Mouse (Mus musculus): ENCODE measurements around the gene Slc25a19.

The Slc25a19 gene

DNA sequence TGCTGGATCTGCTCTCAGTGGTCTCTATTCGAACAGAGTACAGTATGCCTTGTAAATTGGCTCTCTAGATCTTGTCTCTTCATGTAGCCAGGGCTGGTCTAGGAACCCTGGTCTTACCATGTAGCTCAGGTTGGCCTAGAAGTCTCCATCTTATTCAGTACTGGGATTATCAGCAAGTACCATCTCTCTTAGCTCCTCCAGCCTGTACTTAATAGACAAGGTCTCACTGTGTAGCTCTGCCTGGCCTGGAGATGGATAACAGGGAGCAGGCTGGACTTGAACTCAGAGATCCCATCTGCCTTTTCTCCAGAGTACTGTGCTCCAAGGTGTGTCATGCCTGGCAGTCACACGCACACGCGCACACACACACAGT, 13.6 kb upstream of the Slc25a19 start:
- in situ Hi-C loops (cut with MboI; ENCODE audit: low sequenced_read_pairs), result no loop called here

DNA sequence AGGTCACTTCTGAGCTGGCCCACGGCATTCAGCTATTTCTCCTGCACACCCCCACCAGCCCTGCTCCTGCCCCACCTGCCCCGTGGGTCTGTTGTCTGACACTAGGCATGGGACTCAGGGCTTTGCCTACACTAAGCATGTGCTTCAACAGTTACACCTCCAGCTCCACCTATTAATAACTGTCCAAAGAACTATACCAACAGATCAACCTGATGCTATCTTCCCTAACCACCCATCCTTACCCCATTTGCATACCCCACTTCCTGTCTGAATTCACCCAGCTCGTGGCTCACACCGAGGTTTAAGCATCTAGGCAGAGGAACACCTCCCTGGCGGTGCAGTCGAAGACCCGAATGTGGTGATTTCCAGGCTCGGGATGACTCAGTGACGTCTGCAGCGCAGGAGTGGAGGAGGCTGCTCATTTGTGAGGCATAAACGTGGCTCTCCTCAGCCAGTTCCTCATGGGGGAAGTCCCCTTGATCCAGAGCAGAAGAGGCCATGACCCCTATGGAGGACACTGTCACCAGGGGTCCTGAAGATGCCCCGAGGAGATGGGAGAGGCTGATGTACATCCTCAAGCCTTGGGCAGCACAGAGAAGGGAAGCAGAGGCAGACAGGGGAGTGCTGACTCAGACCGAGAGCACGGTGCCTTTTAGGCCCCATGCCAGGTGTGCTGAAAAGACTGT, 13.0 kb upstream of the Slc25a19 start:
- in situ Hi-C loops (cut with MboI; ENCODE audit: low sequenced_read_pairs), result no loop called here

DNA sequence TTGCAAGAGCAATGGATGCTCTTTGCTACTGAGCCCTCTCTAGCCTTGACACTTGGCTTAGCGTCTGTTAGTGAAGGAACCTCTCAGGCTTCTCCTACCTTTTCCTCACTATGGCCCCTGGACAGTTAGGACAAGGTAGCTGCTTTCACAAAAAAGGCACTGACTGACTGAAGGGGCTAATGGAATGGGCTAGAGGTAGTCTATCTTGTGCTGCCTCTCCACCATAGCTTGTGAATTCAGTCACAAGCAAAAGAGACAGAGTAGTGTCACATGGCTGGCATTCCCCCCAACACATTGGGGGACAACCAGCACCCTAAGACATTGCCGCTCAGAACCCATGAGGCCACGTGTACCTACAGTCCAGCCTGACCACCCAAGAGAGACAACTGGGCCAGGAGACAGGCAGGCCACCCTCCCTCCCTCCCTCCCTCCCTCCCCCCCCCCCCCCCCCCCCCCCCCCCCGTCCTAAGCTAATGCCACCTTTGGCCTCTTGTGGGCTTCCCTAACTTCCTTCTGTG, 12.3 kb upstream of the Slc25a19 start:
- in situ Hi-C loops (cut with MboI; ENCODE audit: low sequenced_read_pairs), result no loop called here

DNA sequence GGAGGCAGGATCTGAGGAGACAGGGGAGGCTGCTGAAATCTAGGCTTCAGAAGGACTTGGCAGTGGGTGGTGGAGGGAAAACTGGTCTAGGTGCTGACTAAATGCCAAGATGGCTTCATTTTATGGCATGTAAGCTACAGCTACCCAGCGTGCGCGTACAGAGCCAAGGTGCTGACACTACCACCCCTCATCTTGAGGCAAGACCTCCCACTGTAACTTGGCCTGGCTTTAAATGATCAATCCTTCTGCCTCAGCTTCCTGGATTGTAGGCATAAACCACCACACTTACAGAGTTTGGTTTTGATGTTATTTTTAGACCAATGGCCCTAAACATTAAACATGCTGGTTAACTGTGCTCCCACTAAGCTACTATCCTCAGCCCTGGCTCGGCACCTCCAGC, 11.4 kb upstream of the Slc25a19 start:
- in situ Hi-C loops (cut with MboI; ENCODE audit: low sequenced_read_pairs), result no loop called here

DNA sequence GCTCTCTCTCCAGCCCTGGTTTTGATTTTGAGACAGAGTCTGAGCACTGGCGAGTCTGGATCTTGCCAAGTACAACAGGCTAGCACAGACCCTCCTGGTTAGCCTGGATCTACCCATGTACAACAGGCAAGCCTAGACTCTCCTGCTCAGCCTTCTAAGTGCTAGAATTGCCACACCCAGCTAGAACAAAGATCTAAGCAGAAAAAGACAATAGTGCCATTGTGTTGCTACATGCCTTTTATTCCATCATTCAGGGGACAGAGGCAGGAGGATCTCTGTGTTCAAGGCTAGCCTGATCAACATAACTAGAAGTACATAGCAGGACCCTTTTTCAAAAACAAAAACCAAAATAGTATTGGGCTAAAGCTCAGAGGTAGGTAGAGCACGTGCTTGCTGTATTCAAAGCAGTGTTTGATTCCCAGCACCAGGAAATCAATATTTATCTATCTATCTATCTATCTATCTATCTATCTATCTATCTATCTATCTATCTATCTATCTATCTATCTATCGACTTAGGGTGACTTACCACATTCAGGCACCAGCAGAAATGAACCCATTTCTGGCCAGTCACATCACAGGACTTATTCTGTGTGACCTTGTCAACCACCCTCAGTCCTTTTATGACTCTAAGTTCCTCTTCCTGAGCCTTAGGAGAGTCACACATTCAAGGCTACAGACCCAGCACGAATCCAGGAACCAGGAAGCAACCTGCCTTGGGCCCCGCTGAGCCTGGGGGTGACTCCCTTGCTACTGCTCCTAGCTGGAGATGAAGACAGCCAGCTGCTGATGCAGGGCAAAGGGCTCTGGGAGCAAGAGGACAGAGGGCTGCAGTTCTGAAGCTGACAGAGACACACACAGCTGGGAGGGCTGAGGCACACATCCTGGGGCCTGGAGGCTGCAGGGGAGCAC, 10.7 kb upstream of the Slc25a19 start:
- in situ Hi-C loops (cut with MboI; ENCODE audit: low sequenced_read_pairs), result no loop called here

DNA sequence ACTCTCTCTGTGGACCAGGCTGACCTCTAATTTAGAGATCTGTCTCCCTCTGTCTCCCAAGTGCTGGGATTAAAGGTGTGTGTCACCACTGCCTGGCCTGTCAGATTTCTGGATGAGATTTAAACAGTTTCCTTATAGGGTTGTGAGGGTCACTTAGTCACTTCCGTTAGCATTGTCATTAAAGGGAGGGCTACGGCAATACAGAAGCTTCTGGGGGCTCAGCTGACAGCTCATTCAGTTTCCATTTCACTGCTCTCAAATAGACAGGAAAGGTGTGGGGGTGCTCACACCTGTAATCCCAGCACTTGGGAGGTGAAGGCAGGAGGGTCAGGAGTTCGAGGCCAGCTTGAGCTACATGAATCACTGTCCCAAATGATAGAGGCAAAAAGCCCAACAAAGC, 8.9 kb upstream of the Slc25a19 start:
- in situ Hi-C loops (cut with MboI; ENCODE audit: low sequenced_read_pairs), result no loop called here

DNA sequence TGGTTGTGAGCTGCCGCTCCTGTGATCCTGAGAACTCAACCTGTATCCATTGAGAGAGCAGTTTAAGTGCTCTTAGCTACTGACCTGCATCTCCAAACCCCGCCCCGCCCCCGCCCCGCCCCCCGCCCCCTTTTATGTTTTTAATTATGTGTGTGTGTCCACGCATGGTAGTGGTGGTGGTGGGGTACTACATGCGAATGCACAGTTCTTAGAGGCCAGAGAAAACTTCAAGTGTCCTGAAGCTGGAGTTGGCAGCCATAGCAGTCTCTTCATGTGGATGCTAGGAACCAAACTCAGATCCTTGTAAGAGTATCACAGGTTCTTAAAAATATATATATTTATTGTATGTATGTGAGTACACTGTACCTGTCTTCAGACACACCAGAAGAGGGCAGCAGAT, 7.4 kb upstream of the Slc25a19 start:
- in situ Hi-C loops (cut with MboI; ENCODE audit: low sequenced_read_pairs), result no loop called here

DNA sequence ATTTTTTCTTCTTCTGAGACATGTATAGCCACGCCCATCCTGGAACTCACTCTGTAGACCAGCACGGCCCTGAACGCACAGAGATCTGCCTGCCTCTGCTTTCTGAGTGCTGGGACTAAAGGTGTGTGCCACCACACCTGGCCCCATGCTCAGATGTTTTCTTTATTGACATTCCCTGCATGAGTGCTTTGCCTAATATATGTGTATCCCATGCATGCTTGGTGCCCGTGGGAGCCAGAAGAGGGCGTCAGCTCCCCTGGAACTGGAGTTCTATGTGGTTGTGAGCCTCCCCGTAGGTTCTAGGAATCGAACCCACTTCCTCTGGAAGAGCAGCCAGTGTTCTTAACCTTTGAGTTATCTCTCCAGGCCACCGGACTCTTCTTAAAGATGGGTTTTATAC, 6.9 kb upstream of the Slc25a19 start:
- in situ Hi-C loops (cut with MboI; ENCODE audit: low sequenced_read_pairs), result no loop called here

DNA sequence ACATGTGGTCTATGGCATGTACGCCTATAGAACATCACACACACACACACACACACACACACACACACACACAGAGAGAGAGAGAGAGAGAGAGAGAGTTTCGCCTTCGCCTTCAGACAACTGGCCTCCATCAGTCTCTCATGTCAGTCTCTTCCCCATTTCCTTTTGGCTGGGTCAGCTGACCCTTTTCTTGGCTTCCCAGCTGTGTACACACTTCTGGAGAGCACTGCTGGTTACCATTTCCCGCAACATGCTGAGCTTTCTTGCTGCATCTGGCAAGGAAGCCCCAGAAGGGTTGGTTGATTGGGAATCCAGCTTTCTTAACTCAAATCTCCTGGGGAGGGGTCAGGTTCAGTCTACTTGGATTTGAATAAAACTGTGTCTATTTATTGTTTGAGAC, 6.0 kb upstream of the Slc25a19 start:
- in situ Hi-C loops (cut with MboI; ENCODE audit: low sequenced_read_pairs), result no loop called here

DNA sequence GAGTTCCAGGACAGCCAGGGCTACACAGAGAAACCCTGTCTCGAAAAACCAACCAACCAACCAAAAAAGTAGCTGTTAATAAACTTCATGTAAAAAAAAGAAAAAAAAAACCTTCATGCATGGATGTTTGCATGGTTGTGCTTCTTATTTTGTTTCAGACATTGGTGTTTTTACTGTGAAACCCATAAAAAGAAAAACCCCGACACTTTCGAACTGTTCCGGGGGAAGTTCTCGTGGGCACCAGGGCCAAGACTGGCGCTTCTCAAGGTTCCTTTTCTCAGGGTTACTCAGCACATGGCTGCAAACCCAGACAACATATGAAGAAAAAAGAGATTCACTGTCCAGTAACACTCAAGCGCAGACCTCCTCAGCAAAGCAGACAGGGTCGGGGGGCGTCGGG, 4.8 kb upstream of the Slc25a19 start:
- in situ Hi-C loops (cut with MboI; ENCODE audit: low sequenced_read_pairs), result no loop called here

DNA sequence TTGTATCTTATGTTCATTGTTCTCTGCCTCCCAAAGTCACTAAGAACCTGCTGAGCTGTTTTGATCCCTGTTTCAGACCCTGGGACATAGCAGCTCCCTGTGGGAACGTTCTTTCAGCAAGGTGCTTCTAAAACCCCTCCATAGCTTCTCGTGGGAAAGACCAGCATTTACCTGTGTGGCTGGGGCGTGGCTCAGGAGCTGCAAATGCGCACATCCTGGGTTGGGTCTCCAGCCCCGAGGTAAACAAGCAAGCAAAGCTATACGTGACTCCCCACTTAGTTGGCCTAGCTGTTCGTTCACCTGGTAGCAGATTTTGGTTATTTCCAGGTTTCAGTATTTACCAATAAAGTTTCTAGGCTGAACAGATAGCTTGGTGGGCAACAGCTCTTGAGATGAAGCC, 4.2 kb upstream of the Slc25a19 start:
- in situ Hi-C loops (cut with MboI; ENCODE audit: low sequenced_read_pairs), result no loop called here

DNA sequence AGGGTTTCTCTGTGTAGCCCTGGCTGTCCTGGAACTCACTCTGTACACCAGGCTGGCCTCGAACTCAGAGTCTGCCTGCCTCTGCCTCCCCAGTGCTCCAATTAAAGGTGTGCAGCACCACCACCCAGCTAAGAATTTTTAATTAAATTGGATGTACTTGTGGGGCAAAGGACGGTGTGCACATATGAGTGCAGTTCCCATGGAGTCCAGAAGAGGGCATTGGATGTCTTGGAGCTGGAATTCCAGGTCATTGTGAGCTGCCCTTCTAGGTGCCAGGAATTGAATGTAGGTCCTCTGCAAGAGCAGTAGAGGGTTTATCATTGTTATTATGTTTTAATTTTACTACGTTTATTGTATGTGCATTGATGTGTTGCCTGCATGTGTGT, 3.4 kb upstream of the Slc25a19 start:
- in situ Hi-C loops (cut with MboI; ENCODE audit: low sequenced_read_pairs), result no loop called here

DNA sequence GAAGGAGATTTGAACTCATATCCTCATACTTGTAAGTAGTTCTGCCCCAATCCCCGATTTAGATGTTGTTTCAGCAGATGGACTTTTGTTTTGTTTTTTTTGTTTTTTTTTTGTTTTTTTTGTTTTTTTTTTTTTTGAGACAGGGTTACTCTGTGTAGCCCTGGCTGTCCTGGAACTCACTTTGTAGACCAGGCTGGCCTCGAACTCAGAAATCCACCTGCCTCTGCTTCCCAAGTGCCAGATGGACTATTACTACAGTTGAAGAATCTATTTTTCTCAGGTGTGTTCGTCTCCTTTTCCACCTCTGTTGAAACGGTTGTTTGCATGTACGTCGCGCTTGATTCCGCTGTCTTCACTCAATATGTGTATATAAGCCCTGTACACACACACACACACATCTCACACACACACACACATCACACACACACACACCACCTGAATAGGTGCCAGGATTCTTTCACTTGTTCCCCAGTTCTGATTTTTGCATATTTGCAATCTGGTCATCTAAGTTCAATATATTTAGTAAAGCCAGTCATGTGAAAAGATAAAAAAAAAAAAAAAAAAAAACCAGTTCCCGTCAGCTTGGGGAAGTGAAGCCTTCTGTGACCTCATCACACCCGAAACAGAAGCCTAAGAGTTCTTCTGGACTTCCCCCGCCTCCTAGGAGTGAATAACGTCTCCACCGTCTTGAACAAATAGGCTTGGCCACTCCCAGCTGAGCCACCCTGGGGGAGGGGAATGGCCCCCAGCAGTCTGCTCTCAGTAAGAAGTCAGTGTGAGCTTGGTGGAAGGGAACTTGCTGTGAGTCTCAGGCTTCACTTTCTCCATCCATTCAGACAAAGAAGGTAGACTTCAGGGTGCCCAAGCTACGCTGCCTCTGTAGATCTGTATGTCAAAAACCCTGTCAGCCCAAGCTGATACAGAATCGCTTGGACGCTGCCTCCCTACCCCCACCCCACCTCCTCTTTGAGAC, 2.7 kb upstream of the Slc25a19 start:
- in situ Hi-C loops (cut with MboI; ENCODE audit: low sequenced_read_pairs), result no loop called here

DNA sequence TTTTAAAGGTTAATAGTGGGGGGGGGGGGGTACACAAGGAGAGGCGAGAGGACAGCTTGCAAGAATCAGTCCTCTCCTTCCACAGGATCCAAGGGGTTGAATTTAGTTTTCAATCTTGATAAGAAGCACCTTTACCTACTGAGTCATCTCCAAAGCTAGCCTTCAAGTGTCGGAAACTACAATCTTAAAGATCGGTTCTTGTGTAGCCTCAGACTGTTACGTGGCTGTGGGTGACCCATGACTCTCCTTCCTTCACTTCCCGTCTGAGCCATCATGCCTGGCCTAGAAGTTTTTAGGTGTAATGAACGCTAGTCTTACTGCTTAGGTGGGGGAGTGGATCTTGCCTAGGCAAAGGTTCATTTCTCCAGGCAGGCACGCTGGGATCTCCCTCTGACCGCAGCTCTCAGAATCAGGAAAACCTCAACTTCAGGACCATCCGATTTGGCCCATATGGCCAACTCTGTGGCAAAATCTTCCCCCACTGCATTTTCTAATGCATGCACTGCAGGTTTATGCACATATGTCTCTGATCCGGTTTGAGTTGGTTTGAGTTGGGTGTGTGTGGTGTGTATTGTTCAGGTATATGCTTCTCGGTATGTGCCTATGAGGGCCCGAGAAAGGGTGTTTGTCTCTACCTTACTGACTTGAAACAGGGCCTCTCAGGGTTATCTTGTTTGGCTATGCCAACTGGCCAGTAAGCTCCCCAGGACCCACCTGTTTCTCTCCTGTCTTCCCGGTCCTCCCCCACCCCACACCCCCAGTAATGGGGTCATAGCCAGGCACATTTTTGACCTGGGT, 1.8 kb upstream of the Slc25a19 start:
- in situ Hi-C loops (cut with MboI; ENCODE audit: low sequenced_read_pairs), result no loop called here

DNA sequence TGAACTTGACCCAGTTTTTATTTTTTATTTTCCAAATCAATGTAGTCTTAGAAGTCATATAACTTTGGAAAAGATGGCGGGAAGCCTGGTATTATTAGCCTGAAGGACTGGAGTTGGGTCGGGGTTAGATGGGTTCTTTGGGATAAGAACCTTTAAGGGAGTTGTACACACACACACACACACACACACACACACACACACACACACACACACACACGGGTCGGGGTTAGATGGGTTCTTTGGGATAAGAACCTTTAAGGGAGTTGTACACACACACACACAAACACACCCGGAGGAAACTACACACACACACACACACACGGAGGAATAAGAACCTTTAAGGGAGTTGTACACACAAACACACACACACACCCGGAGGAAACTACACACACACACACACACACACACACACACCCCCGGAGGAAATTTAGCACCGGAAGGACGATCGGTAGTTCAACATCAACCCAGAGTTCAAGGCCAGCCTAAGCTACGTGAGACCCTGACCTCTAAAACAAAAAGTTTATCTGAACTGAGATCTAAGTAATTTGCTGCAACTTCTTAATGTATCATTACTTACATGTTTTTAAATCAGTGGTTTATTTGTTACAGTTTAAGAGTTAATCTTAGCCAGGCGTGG, 488 bp upstream of the Slc25a19 start:
- in situ Hi-C loops (cut with MboI; ENCODE audit: low sequenced_read_pairs), result no loop called here

DNA sequence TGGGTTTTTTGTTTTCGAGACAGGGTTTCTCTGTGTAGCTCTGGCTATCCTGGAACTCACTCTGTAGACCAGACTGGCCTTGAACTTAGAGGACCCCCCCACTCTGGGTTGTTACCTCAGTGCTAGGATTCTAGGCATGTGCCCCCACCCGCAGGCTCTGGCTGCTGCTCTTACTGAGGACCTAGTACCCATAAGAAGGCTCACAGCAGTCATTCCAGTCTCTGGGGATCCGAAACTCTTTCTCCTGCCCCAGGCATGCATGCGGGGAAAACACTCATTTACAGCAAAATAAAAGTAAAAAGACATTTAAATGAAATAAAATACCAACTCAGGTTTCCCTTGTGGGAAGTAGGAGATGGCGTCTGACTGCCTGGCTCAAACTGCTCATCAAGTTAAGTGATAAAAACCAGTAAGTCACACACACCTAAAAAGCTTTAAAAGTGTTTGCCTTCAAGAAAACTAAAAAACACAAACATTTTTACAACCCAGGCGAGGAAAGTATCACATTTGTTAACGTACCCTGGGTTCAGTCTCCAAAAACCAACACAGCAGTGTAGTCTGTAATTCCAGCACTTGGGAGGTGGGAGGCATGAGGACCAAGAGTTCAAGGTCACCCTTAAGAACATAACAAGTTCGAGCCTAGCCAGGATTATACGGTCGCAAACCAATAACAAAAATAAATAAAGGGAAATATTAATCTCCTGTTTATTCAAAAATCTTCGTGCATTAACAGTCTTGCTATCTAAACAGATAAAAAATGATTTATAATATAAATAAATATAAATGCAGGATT, 1.1 kb downstream of the Slc25a19 start:
- in situ Hi-C loops (cut with MboI; ENCODE audit: low sequenced_read_pairs), result no loop called here

DNA sequence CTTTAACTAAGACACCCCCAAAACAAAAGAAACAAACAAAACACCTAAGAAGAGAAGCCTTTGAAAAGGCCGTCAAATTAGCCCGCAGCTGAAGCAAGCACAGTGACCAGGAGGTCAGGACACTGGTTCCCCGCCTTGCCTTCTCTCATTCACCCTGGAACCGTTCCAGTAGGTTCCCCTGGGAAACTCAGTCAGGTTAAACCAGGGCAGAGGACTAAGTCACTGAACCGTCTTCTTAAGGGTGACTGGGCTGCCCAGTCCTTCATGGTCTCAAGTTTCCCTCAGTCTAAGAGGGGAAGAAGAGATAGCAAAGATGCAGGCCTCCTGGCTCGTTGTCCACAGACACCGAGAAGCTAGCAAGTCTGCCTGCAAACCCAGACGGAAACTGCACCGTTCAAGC, 2.2 kb downstream of the Slc25a19 start:
- in situ Hi-C loops (cut with MboI; ENCODE audit: low sequenced_read_pairs), result no loop called here

DNA sequence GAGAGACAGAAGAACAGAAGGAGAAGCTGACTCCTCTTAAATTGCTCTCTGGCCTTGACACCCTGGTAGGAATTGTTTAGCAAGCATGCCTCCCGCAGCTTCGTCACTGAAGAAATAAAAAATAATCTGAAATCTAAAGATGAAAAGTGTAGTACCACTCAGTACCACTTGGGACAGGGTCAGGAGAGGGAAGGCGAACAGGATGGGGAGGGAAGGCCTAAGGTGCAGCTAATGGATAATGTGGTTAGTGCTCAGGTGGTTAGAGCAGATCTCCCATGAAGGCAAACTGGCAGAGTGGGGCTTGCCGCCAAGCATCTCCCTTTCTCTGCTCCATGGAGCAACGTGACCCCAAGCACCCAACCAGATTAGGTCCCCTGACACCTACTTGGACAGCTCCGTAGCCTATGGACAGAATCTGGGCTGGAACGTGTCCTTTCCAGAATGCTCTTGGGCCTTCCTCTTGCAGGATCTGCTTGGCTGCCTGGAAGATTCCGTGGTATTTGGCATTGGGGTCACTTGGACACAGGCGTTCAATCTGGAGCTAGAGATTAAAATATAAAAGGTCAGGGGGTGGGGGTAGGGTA, 4.5 kb downstream of the Slc25a19 start:
- in situ Hi-C loops (cut with MboI; ENCODE audit: low sequenced_read_pairs), result no loop called here

DNA sequence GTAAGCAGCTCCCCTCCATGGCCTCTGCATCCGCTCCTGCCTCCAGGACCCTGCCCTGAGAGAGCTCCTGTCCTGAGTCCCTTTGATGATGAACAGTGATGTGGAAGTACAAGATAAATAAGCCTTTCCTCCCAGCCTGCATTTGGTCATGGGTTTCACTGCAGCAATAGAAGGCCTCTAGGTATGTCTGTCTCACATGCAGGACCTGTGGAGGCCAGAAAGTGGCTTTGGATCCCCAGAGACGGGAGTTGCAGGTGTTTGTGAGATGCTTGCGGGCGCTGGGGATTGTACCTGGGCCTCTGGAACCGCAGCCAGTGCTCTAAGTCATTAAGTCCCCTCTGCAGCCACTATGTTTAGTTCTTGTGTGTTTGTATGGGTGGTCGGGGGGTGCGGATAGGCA, 8.1 kb downstream of the Slc25a19 start:
- in situ Hi-C loops (cut with MboI; ENCODE audit: low sequenced_read_pairs), result no loop called here

Data from CH12F3 (cell line).